Mouse (Mus musculus) stomach, postnatal 0 days (tissue): Measurements from ENCODE around the gene Gm45711.
"Not testable (repeated sequence)": the region's sequence is repeated elsewhere in the genome, so short reads cannot be mapped to it uniquely, and the experiment has no call there.

Experiments used
- CTCF ChIP-seq: IDR thresholded peaks from 2 replicates; pipeline ENCODE4 v1.5.1; 2016; ENCODE audit warnings: antibody characterized with exemption, low read depth, mild to moderate bottlenecking, moderate library complexity
- EP300 ChIP-seq: optimal IDR thresholded peaks from 2 replicates; pipeline ENCODE3; 2016; ENCODE audit warnings: antibody characterized with exemption

GRCm38 (mm10) chr8:104293081-104293480 is 16.8 kb downstream of the Gm45711 start, which contains the start of gene Cmtm2a:
- not testable (repeated sequence) for TF ChIP-seq EP300, CTCF
